Mouse (Mus musculus) megakaryocyte-erythroid progenitor cell, adult 5-6 weeks (primary cell): Measurements from ENCODE around the gene Mbtps1. TPM values are rescaled to one million over a fixed set of nuclear protein-coding genes. Genes with fewer than 3 reads are reported as not detected.

Experiments used
- ATAC-seq: replicated peaks from 2 replicates; pipeline ENCODE4 v1.8.0; 2016; ENCODE audit warnings: mild to moderate bottlenecking, inconsistent platforms; ENCODE audit not compliant: severe bottlenecking, poor library complexity, low FRiP score, low TSS enrichment
- total RNA-seq, 2 experiments: library from RNA; stranded (forward) in 1 of 2; stranded (reverse) in 1 of 2; fragments of 200-1000, 215-1000 nt in 1 of 2; fragments of >200 nt in 1 of 2; fragmentation: Nextera tagmentation in 1 of 2; gene quantifications; 2 replicates each; pipeline ENCODE4 v1.2.3; 2014 to 2017

Gene Mbtps1
- total RNA-seq (2014; fragmentation: Nextera tagmentation) (58.2 and 97.1 TPM in 2 replicates), total RNA-seq (2017) (35.4 and 36.7 TPM in 2 replicates)

GRCm38 (mm10) chr8:119558603-119559401, at the start of gene Mbtps1:
TSS of gene Mbtps1 (minus strand) at chr8:119558735.
- ATAC-seq = peak; percentile 82

GRCm38 (mm10) chr8:119606224-119606623, 47.7 kb upstream of the Mbtps1 start:
- no peak for ATAC-seq

GRCm38 (mm10) chr8:119604996-119605395, 46.5 kb upstream of the Mbtps1 start, which contains the start of gene Taf1c:
TSS of gene Taf1c (minus strand) at chr8:119605222.
- peak; percentile 88 for ATAC-seq

GRCm38 (mm10) chr8:119604398-119604803, 45.9 kb upstream of the Mbtps1 start:
- ATAC-seq = peak; percentile 81

GRCm38 (mm10) chr8:119603771-119604170, 45.2 kb upstream of the Mbtps1 start:
- ATAC-seq = no peak

- no peak for ATAC-seq
Observed at GRCm38 (mm10) chr8:119591456-119591855, 32.9 kb upstream of the Mbtps1 start.

GRCm38 (mm10) chr8:119590348-119590747, 31.8 kb upstream of the Mbtps1 start:
- no peak for ATAC-seq

- ATAC-seq = no peak
Observed at GRCm38 (mm10) chr8:119588844-119589243, 30.3 kb upstream of the Mbtps1 start.

GRCm38 (mm10) chr8:119588321-119588720, 29.8 kb upstream of the Mbtps1 start:
- ATAC-seq = no peak

- ATAC-seq = peak; percentile 61
Observed at GRCm38 (mm10) chr8:119585901-119586300, 27.4 kb upstream of the Mbtps1 start.

GRCm38 (mm10) chr8:119580441-119581161, 22.1 kb upstream of the Mbtps1 start:
- ATAC-seq = peak; percentile 54; the same call in 1 of the 2 replicates

- no peak for ATAC-seq
Observed at GRCm38 (mm10) chr8:119579096-119579495, 20.6 kb upstream of the Mbtps1 start.

GRCm38 (mm10) chr8:119575366-119575726, 16.8 kb upstream of the Mbtps1 start:
- no peak for ATAC-seq

GRCm38 (mm10) chr8:119574437-119575365, 16.2 kb upstream of the Mbtps1 start, which contains the start of the genes Hsdl1 and Dnaaf1:
TSS of gene Hsdl1 (minus strand) at chr8:119575183.
TSS of gene Dnaaf1 (plus strand) at chr8:119575235.
- ATAC-seq = peak; percentile 46

- ATAC-seq = peak; percentile 10; the same call in 1 of the 2 replicates
Observed at GRCm38 (mm10) chr8:119572411-119572810, 13.9 kb upstream of the Mbtps1 start.

GRCm38 (mm10) chr8:119571135-119571534, 12.6 kb upstream of the Mbtps1 start:
- peak; percentile 66 for ATAC-seq

GRCm38 (mm10) chr8:119569881-119570280, 11.3 kb upstream of the Mbtps1 start:
- ATAC-seq = no peak

- ATAC-seq = no peak
Observed at GRCm38 (mm10) chr8:119568951-119569350, 10.4 kb upstream of the Mbtps1 start.

- no peak for ATAC-seq
Observed at GRCm38 (mm10) chr8:119568251-119568650, 9.7 kb upstream of the Mbtps1 start.
